Mouse (Mus musculus): ENCODE measurements around the gene Xpr1.
"Not testable (repeated sequence)": the region's sequence is repeated elsewhere in the genome, so short reads cannot be mapped to it uniquely, and the experiment has no call there.

Xpr1 gene

GRCm38 (mm10) chr1:155335963-155336362, 81.3 kb downstream of the Xpr1 start:
- no peak for DNase-seq (ENCODE audit: low read depth, low spot score)

GRCm38 (mm10) chr1:155322183-155322582, 95.0 kb downstream of the Xpr1 start:
- DNase-seq (ENCODE audit: low read depth, low spot score): peak; percentile 3

- DNase-seq (ENCODE audit: low read depth, low spot score): no peak
Measured at GRCm38 (mm10) chr1:155320091-155320833, 97.0 kb downstream of the Xpr1 start.

GRCm38 (mm10) chr1:155319513-155319912, 97.7 kb downstream of the Xpr1 start:
- no peak for DNase-seq (ENCODE audit: low read depth, low spot score)

- no peak for DNase-seq (ENCODE audit: low read depth, low spot score)
Measured at GRCm38 (mm10) chr1:155311672-155312071, 105.5 kb downstream of the Xpr1 start.

GRCm38 (mm10) chr1:155306879-155307278, 110.3 kb downstream of the Xpr1 start:
- DNase-seq (ENCODE audit: low read depth, low spot score): peak; percentile 38

- no peak for DNase-seq (ENCODE audit: low read depth, low spot score)
Measured at GRCm38 (mm10) chr1:155303402-155303801, 113.8 kb downstream of the Xpr1 start.

GRCm38 (mm10) chr1:155297615-155298014, 119.6 kb downstream of the Xpr1 start:
- DNase-seq (ENCODE audit: low read depth, low spot score): no peak

GRCm38 (mm10) chr1:155297203-155297602, 120.0 kb downstream of the Xpr1 start:
- DNase-seq (ENCODE audit: low read depth, low spot score): no peak

GRCm38 (mm10) chr1:155293446-155293845, 123.8 kb downstream of the Xpr1 start:
- peak; percentile 74 for DNase-seq (ENCODE audit: low read depth, low spot score)

GRCm38 (mm10) chr1:155289411-155289810, 127.8 kb downstream of the Xpr1 start:
- DNase-seq (ENCODE audit: low read depth, low spot score): no peak

GRCm38 (mm10) chr1:155288033-155288432, 129.2 kb downstream of the Xpr1 start:
- DNase-seq (ENCODE audit: low read depth, low spot score): no peak

- no peak for DNase-seq (ENCODE audit: low read depth, low spot score)
Measured at GRCm38 (mm10) chr1:155283808-155284207, 133.4 kb downstream of the Xpr1 start.

- peak; percentile 80 for DNase-seq (ENCODE audit: low read depth, low spot score)
Measured at GRCm38 (mm10) chr1:155281003-155281793, 136.0 kb downstream of the Xpr1 start.

- no peak for DNase-seq (ENCODE audit: low read depth, low spot score)
Measured at GRCm38 (mm10) chr1:155280306-155280705, 136.9 kb downstream of the Xpr1 start.

GRCm38 (mm10) chr1:155276381-155277033, 140.7 kb downstream of the Xpr1 start:
- no peak for DNase-seq (ENCODE audit: low read depth, low spot score)

GRCm38 (mm10) chr1:155275793-155276192, 141.4 kb downstream of the Xpr1 start:
- DNase-seq (ENCODE audit: low read depth, low spot score): no peak

GRCm38 (mm10) chr1:155274976-155275375, 142.2 kb downstream of the Xpr1 start:
- no peak for DNase-seq (ENCODE audit: low read depth, low spot score)

- DNase-seq (ENCODE audit: low read depth, low spot score): no peak
Measured at GRCm38 (mm10) chr1:155272953-155273352, 144.3 kb downstream of the Xpr1 start.

- not testable (repeated sequence) for DNase-seq (ENCODE audit: low read depth, low spot score)
Measured at GRCm38 (mm10) chr1:155262496-155262895, 154.7 kb downstream of the Xpr1 start.

GRCm38 (mm10) chr1:155254309-155254708, 162.9 kb downstream of the Xpr1 start:
- DNase-seq (ENCODE audit: low read depth, low spot score): no peak

GRCm38 (mm10) chr1:155253126-155253525, 164.1 kb downstream of the Xpr1 start:
- no peak for DNase-seq (ENCODE audit: low read depth, low spot score)

All from R1 (cell line).